Mouse (Mus musculus) hindbrain, embryonic 16.5 days (tissue): ENCODE measurements at regions not wholly inside any gene's neighbourhood (a gene's known extent, or its start where the extent isn't known, plus 50 kb on each side); places are given as distances from the start of the nearest gene placed in this dataset.

Experiments used
- ATAC-seq: fragments of 200-750 bp; cut with Nextera tagmentation; 2 replicates; pipeline ENCODE4 v1.8.0; 2017; ENCODE audit warnings: moderate TSS enrichment, moderate library complexity
- H3K27ac ChIP-seq: fragments of 300-500 bp; sonication (generic); 2 replicates; pipeline ENCODE4 v1.5.1; 2014; ENCODE audit warnings: low read depth, mild to moderate bottlenecking, control low read depth, low read length, moderate library complexity
- H3K27me3 ChIP-seq: fragments of 300-500 bp; sonication (generic); replicated peaks from 2 replicates; pipeline ENCODE4 v1.6.1; 2014; ENCODE audit warnings: low read length; ENCODE audit not compliant: control insufficient read depth, insufficient read depth
- H3K36me3 ChIP-seq: fragments of 300-500 bp; sonication (generic); 2 replicates; pipeline ENCODE4 v1.6.1; 2014; ENCODE audit warnings: mild to moderate bottlenecking, low read length, moderate library complexity, mixed read lengths; ENCODE audit not compliant: control insufficient read depth, insufficient read depth
- H3K4me1 ChIP-seq: fragments of 300-500 bp; sonication (generic); 2 replicates; pipeline ENCODE4 v1.6.1; 2014; ENCODE audit warnings: low read depth, low read length; ENCODE audit not compliant: control insufficient read depth, insufficient read depth
- H3K4me2 ChIP-seq: fragments of 300-500 bp; sonication (generic); 2 replicates; pipeline ENCODE4 v1.6.1; 2014; ENCODE audit warnings: mild to moderate bottlenecking, low read length, control low read depth, moderate library complexity
- H3K4me3 ChIP-seq: fragments of 300-500 bp; sonication (generic); 2 replicates; pipeline ENCODE4 v1.5.1; 2014; ENCODE audit warnings: mild to moderate bottlenecking, low read length, control low read depth, moderate library complexity
- H3K9ac ChIP-seq: fragments of 300-500 bp; sonication (generic); 2 replicates; pipeline ENCODE4 v1.6.1; 2014; ENCODE audit warnings: low read depth, mild to moderate bottlenecking, control low read depth, low read length, moderate library complexity
- H3K9me3 ChIP-seq: fragments of 300-500 bp; sonication (generic); 2 replicates; pipeline ENCODE4 v1.6.1; 2014; ENCODE audit warnings: mild to moderate bottlenecking, low read length, moderate library complexity; ENCODE audit not compliant: control insufficient read depth
- WGBS: fragments of 180-500 bp; shearing (Covaris S2); extraction: QIAGEN DNeasy Blood & Tissue Kit; methylation state at CpG from one replicate; pipeline ENCODE4 v1.1.7; 2014; 5-methylcytosine and 5-hydroxymethylcytosine counted together

DNA sequence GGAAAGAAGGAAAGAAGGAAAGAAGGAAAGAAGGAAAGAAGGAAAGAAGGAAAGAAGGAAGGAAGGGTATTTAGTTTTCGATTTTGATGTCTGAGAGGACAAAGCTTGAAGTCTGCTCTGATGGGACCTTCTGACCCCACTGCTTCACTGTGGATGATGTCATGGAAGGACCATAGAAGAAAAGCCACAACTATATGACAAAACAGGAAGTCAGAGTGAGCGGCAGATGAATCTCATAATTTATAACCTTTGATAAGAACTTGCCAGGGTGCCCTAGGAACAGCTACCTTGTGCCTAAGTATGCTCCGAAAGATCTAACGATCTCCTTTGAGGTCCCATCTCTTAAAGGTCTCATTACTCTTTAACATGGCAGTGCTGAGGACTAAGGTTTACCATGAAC, 253.4 kb downstream of the Kcnrg start:
- Histone ChIP-seq H3K27me3 (no peaks in the 10 kb centered on the region), H3K9me3 (no peaks in the 10 kb centered on the region), H3K27ac (no peak overlapping the region), H3K4me2 (no peak overlapping the region), H3K9ac (no peak overlapping the region), H3K4me3 (no peak overlapping the region), H3K4me1 (no peaks in the 10 kb centered on the region), H3K36me3 (no peaks in the 10 kb centered on the region)
- ATAC-seq, result no peak
- 93% methylated on average over 4 of the region's 4 CpGs for WGBS

DNA sequence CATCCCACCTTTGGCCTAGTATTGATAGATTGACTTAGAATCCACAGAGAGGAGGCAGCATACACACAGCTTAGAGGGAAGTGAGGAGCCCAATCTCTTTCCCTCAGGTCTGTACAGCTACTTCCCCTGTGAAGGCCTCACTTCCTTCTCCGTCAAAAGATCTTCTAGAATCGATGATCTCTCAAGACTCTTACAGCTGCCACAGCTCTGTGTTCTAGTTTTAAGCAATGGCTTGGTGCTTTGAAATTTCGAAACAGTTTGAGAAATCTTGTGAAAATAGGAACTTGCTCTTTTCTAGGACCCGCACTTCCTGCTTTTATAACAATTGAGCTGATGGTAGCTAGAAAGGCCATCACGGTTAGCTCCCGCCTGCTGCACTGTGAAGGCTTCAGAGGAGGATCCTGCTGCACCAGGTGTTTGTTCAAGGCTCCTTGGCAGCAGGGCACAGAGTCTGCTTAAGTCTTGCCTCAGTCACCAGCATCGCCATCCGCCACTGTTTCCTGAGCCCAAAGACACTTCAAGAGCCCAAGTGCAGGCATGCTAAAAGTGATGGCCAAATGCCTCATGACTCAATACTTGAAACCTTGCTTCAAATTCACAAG, 254.2 kb downstream of the Kcnrg start:
- WGBS, result 90% methylated on average over 8 of the region's 8 CpGs
- no peaks in the 10 kb centered on the region for H3K4me1 ChIP-seq

DNA sequence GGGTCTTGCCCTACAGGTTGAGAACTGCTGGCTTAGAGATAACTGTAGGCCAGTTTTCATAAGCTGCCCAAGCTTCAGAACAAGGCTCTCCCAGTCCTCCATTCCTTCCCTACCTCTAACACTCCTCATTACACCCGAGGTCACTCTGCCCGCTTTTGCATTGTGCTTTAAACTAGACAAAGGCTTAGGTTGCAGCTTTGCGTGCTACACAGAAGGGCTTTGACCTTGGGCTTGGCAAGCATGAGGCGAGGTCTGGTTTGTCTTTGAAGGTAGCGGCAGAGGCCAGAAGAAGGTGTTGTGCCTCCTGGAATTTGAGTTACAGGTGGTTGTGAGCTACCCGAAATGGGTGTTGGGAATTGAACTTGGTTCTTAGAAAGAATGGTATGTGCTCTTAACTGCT, 255.7 kb downstream of the Kcnrg start:
- no peaks in the 10 kb centered on the region for H3K36me3 ChIP-seq
- H3K27me3 ChIP-seq, result no peaks in the 10 kb centered on the region
- WGBS, result 87% methylated on average over 6 of the region's 6 CpGs
- no peak overlapping the region for H3K27ac ChIP-seq
- no peaks in the 10 kb centered on the region for H3K4me1 ChIP-seq
- H3K9me3 ChIP-seq, result no peaks in the 10 kb centered on the region
- H3K4me2 ChIP-seq, result no peak overlapping the region
- H3K4me3 ChIP-seq, result no peak overlapping the region
- no peak overlapping the region for H3K9ac ChIP-seq
- no peak for ATAC-seq

More for the DNA sequence above, 254.2 kb downstream of the Kcnrg start:
- H3K4me2 ChIP-seq, result no peak overlapping the region
- no peak overlapping the region for H3K4me3 ChIP-seq
- H3K27ac ChIP-seq, result no peak overlapping the region
- H3K27me3 ChIP-seq, result no peaks in the 10 kb centered on the region
- ATAC-seq, result no peak
- no peak overlapping the region for H3K9ac ChIP-seq
- no peaks in the 10 kb centered on the region for H3K36me3 ChIP-seq
- H3K9me3 ChIP-seq, result no peaks in the 10 kb centered on the region

DNA sequence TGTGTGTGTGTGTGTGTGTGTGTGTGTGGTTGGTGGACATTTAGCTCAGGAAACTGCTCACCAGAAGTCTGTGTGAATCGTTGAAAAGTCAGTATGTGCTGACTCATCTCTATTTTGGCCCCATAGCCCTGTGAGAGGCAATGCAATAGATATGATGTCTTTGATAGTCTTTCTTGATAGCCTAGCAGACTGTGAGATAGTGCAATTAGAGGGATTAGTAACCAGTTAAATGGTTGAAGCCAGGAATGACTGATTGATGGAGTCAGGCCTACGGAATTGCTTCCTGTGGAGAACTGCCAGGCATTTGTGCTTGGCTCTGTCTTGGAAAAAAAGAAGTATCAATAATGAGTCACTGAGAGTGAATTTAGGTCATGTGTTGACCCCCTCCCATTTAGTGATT, 256.2 kb downstream of the Kcnrg start:
- WGBS, result 69% methylated on average over 2 of the region's 2 CpGs
- Histone ChIP-seq H3K9me3 (no peaks in the 10 kb centered on the region), H3K27me3 (no peaks in the 10 kb centered on the region), H3K4me3 (no peak overlapping the region), H3K9ac (no peak overlapping the region), H3K4me1 (no peaks in the 10 kb centered on the region), H3K4me2 (no peak overlapping the region), H3K27ac (no peak overlapping the region), H3K36me3 (no peaks in the 10 kb centered on the region)
- ATAC-seq, result no peak

DNA sequence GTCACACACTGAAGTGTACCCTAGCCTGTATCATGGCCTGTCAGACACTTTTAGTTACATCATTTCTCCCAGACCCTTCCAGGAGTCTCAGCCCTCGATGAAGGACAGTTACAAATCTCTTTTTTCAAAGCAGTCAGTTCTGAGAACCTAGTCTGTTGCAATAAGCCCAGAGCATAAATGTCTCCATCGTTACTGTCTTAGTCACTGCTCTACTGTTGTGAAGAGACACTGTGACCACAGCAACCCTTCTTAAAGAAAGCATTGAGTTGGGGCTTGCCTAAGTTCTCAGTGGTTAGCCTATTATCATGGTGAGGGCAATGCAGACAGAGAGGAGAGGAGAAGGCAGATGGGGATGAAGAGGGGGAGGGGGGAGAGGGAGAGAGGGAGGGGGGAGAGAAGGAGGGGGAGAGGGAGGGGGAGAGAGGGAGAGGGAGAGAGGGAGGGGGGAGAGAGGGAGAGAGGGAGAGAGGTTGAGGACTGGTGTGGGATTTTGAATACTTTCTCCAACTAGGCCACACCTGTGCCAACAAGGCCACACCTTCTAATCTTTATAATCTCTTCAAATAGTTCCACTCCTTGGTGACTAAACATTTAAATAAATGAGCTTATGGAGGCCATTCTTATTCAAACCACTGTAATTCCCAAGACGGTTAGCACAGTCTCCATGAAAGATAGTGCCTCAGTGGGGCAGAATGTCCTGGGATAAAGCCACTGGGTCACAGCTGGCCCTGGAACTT, 259.4 kb downstream of the Kcnrg start:
- H3K27me3 ChIP-seq, result no peaks in the 10 kb centered on the region
- H3K9ac ChIP-seq, result no peak overlapping the region
- H3K4me2 ChIP-seq, result no peak overlapping the region
- ATAC-seq, result no peak
- no peaks in the 10 kb centered on the region for H3K9me3 ChIP-seq
- H3K4me3 ChIP-seq, result no peak overlapping the region
- H3K36me3 ChIP-seq, result no peaks in the 10 kb centered on the region
- H3K4me1 ChIP-seq, result no peaks in the 10 kb centered on the region
- 67% methylated on average over 3 of the region's 3 CpGs for WGBS
- no peak overlapping the region for H3K27ac ChIP-seq

DNA sequence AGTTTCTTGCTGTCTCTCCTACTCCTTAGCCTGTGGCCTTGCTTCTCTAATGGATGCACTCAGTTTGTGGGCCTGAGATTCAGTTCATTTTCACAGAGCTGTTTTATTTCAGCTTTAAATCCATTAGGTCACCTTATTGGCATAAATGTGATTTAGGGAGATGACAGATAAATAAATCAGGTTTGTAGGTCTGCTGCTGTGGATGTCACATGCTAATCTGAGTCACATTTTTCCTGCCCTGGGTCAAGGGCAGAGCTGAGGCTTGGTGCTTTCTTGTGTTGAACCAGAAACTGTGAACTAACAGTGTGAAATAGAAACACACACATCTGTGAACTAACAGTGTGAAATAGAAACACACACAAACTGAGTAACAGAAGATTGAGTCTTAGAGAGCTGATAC, 266.9 kb downstream of the Kcnrg start:
- H3K9me3 ChIP-seq, result no peaks in the 10 kb centered on the region
- no peaks in the 10 kb centered on the region for H3K36me3 ChIP-seq
- H3K27me3 ChIP-seq, result no peaks in the 10 kb centered on the region
- H3K4me1 ChIP-seq, result no peaks in the 10 kb centered on the region
- H3K9ac ChIP-seq, result no peak overlapping the region
- no peak overlapping the region for H3K4me3 ChIP-seq
- H3K4me2 ChIP-seq, result no peak overlapping the region
- no peak overlapping the region for H3K27ac ChIP-seq
- no peak for ATAC-seq

DNA sequence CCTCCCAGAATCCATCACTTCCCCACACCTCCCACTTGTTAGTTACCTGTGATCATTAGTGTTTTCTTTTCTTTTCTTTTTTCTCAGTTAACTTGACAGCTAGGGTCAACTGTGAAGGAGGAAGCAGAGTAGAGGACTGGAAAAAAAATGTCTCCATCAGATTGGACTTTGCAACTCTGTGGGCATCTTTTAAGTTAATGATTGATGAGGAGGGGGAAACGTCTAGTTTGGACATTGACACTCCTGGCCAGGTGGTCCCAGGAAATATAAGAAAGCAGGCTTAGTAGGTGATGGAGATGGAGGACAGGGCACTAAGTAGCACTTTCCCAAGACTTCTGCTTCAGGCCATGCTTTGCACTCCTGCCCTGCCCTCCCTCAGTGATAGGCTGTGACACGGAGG, 272.2 kb downstream of the Kcnrg start:
- Histone ChIP-seq H3K27ac (no peak overlapping the region), H3K4me1 (no peaks in the 10 kb centered on the region), H3K4me3 (no peak overlapping the region), H3K27me3 (no peaks in the 10 kb centered on the region), H3K36me3 (no peaks in the 10 kb centered on the region), H3K4me2 (no peak overlapping the region), H3K9ac (no peak overlapping the region), H3K9me3 (no peaks in the 10 kb centered on the region)
- 78% methylated on average over 2 of the region's 2 CpGs for WGBS
- no peak for ATAC-seq

DNA sequence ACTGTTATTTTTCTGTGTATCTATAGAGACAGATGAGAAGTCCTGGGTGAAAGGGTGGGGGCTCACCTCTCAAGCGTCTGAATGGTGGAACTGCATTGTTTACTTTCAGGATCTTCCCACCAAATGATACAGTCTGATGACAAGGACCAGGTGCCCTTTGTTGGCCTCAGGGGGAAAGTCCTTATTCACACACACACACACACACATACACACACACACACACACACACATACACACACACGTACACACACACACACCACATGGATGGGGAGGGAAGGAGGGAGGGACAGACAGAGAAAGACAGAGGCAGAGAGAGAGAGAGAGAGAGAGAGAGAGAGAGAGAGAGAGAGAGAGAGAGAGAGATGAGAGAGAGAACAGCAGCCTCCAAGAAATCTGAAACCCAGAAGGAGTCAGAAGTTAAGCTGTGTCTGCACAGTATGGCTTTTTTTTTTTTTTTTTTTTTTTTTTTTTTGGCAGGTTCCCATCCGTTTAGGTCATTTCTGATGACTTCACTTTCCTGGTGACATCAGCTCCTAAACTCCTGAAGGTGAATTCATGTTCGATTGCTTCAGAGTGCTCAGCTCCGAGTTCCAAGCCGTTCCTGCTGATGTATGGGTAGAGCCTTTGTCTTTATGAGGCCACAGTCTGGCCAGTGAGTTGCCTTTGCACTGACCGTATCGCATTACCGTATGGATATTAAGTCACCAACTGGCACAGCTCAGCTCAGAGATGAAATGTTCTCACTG, 273.4 kb downstream of the Kcnrg start:
- Histone ChIP-seq H3K36me3 (no peaks in the 10 kb centered on the region), H3K4me1 (no peaks in the 10 kb centered on the region), H3K27me3 (no peaks in the 10 kb centered on the region), H3K9me3 (no peaks in the 10 kb centered on the region), H3K4me3 (no peak overlapping the region), H3K4me2 (no peak overlapping the region), H3K27ac (no peak overlapping the region), H3K9ac (no peak overlapping the region)
- WGBS, result 75% methylated on average over 9 of the region's 9 CpGs
- ATAC-seq, result no peak

DNA sequence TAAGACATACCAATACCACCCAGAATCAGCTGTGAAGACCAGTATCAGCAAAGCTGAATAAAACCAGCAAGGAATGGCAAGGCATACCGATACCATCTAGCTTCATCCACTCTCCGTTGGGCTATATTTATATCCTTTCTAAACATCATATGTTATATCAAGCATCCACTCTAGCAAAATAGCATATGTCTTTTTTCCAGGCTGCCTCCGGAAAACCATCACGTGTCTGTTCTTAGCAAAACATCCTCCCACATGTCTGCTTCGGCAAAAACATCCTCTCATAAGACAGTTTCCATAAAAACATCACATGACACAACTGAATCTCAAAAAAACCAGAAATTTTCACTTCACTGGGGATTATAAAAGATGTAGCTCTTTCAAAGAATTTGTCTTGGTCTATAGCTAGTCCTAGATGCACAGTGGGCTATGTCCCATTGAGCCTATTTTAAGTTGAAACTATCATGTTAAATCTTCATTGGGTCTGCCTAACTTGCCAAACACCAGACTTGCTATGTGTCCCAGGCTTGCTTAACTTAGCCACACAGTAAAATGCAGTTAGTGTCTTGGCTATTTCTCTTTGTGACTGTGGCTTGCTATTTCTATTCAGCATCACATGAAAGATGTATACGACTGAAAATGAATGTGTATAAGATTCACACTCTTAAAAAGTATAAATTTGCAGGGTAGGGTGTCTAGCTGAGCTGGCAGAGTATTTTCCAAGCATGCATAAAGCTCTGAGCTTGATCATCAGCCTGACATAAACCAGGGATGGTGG, 278.2 kb downstream of the Kcnrg start:
- Histone ChIP-seq H3K4me2 (no peak overlapping the region), H3K27me3 (no peaks in the 10 kb centered on the region)
- 89% methylated on average over 6 of the region's 6 CpGs for WGBS

More for the DNA sequence above, 278.2 kb downstream of the Kcnrg start:
- H3K27ac ChIP-seq, result no peak overlapping the region
- H3K9me3 ChIP-seq, result no peaks in the 10 kb centered on the region
- H3K9ac ChIP-seq, result no peak overlapping the region
- H3K4me3 ChIP-seq, result no peak overlapping the region
- ATAC-seq, result no peak
- no peaks in the 10 kb centered on the region for H3K36me3 ChIP-seq
- no peaks in the 10 kb centered on the region for H3K4me1 ChIP-seq
